Comparison of ENCODE assay signal across 8 mouse cellular contexts in genomic region chr7:133003421-133003820, GRCm38 (mm10).
A peak's percentile ranks its signal among the peaks of the same experiment; 100 is the strongest.
DNase-seq lines count a peak whose midpoint lies in the region; ATAC-seq lines count a peak whose summit lies in the region.

No protein-coding gene starts in this region.

- no peaks in the 10 kb centered on the region for H3K9me3 ChIP-seq in heart, embryonic 10.5 days
- no peaks in the 10 kb centered on the region for H3K9me3 ChIP-seq in hindbrain, embryonic 13.5 days
- H3K9me3 ChIP-seq in midbrain, embryonic 15.5 days: no peaks in the 10 kb centered on the region

- H3K36me3 ChIP-seq in heart, embryonic 10.5 days: peaks cover 33% of the 10 kb centered on the region
- H3K36me3 ChIP-seq in hindbrain, embryonic 13.5 days: peaks cover 9% of the 10 kb centered on the region
- peaks cover 7% of the 10 kb centered on the region for H3K36me3 ChIP-seq in midbrain, embryonic 15.5 days (replicated peaks)

- H3K9ac ChIP-seq in hindbrain, embryonic 13.5 days: no peak overlapping the region
- H3K9ac ChIP-seq in midbrain, embryonic 15.5 days: no peak overlapping the region

- no peaks in the 10 kb centered on the region for H3K27me3 ChIP-seq in heart, embryonic 10.5 days (ENCODE audit: insufficient read depth, poor library complexity, severe bottlenecking)
- no peaks in the 10 kb centered on the region for H3K27me3 ChIP-seq in hindbrain, embryonic 13.5 days
- H3K27me3 ChIP-seq in midbrain, embryonic 15.5 days (replicated peaks): no peaks in the 10 kb centered on the region

- peak; percentile 85 to 88 for DNase-seq in heart, adult 18-20 months
- no peak for DNase-seq in heart, embryonic 10.5 days (ENCODE audit: low spot score)
- DNase-seq in brain, adult 2 months (ENCODE audit: low read depth, low spot score): peak; percentile 98
- DNase-seq in fibroblast of lung, adult 2 months (ENCODE audit: low read depth): peak; percentile 73
- peak; percentile 88 to 93 for DNase-seq in left cerebral cortex, postnatal 25 days (ENCODE audit: low spot score in 2 of 2)
- DNase-seq in spleen, postnatal 4 days (ENCODE audit: low spot score in 2 of 2): peak; percentile 74 to 84

- ATAC-seq in hindbrain, embryonic 13.5 days (ENCODE audit: low FRiP score): no peak
- no peak for ATAC-seq in midbrain, embryonic 15.5 days (replicated peaks)

- intact Hi-C loops in left cerebral cortex, postnatal 25 days (cut with DNase I): loop anchor here (1.0 to 5.0 kb wide), 2 partner anchors 121 to 349 kb away; no protein-coding TSS in a partner anchor

- WGBS in heart, embryonic 10.5 days: 27% methylated on average over 3 of the region's 3 CpGs
- WGBS in hindbrain, embryonic 13.5 days: 35% methylated on average over 3 of the region's 3 CpGs
- WGBS in midbrain, embryonic 15.5 days: 20% methylated on average over 3 of the region's 3 CpGs

- no peak overlapping the region for H3K27ac ChIP-seq in heart, embryonic 10.5 days
- H3K27ac ChIP-seq in hindbrain, embryonic 13.5 days: 0 out of 2 replicates have a peak overlapping the region, but pooled peaks have one; percentile 12
- 0 out of 2 replicates have a peak overlapping the region, but pooled peaks have one; percentile 15 for H3K27ac ChIP-seq in midbrain, embryonic 15.5 days

- H3K4me3 ChIP-seq in heart, embryonic 10.5 days: no peak overlapping the region
- H3K4me3 ChIP-seq in hindbrain, embryonic 13.5 days: no peak overlapping the region
- no peak overlapping the region for H3K4me3 ChIP-seq in midbrain, embryonic 15.5 days

- no peak overlapping the region for H3K4me2 ChIP-seq in hindbrain, embryonic 13.5 days
- H3K4me2 ChIP-seq in midbrain, embryonic 15.5 days: no peak overlapping the region

- peaks cover 55% of the 10 kb centered on the region for H3K4me1 ChIP-seq in heart, embryonic 10.5 days
- H3K4me1 ChIP-seq in hindbrain, embryonic 13.5 days (replicated peaks): peaks cover 60% of the 10 kb centered on the region
- H3K4me1 ChIP-seq in midbrain, embryonic 15.5 days: peaks cover 20% of the 10 kb centered on the region
